ENCODE assay signal across 8 mouse cellular contexts in the genomic region with DNA sequence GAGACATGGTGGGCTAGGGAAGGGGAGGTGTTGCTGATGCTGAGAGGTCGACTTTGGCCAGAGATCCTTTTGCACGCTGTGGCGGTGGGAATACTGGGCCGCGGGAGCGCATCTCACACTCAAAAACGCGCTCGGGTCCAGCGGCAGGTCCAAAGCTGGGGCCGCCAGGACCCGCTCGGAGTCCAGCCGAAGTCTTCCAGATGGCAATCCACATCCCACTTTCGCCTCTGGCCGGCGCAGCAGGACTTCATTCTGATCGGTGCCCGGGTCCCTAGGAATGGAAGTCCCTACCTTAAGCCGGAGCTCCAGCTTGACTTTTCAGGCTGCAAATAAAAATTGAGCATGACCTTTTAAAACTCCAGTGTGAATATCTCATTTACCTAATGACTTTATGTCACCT. TPM values are rescaled to one million over a fixed set of nuclear protein-coding genes. Genes with fewer than 3 reads are reported as not detected.
DNase-seq lines count a peak whose midpoint lies in the region; ATAC-seq and TF ChIP-seq lines count a peak whose summit lies in the region.

No protein-coding gene starts in this region.

- H3K4me1 ChIP-seq in bone marrow macrophage, adult 2 months (ENCODE audit: control insufficient read depth, insufficient read depth, low read length) = no peaks in the 10 kb centered on the region
- peaks cover 9% of the 10 kb centered on the region; the same call in 1 of the 2 replicates for H3K4me1 ChIP-seq in heart, embryonic 11.5 days (ENCODE audit: control insufficient read depth, insufficient read depth, low read length)
- peaks cover 41% of the 10 kb centered on the region for H3K4me1 ChIP-seq in midbrain, embryonic 13.5 days (replicated peaks)

- H3K4me2 ChIP-seq in heart, embryonic 11.5 days = peak overlapping the region; percentile 86
- H3K4me2 ChIP-seq in midbrain, embryonic 13.5 days (replicated peaks) = peak overlapping the region; percentile 71

- peak; percentile 22 for DNase-seq in gastrocnemius, adult 2 months
- DNase-seq in gastrocnemius, postnatal 14 days = no peak
- DNase-seq in kidney, postnatal 10 days = peak; percentile 72

- no peaks in the 10 kb centered on the region for H3K9me3 ChIP-seq in heart, embryonic 11.5 days (replicated peaks; ENCODE audit: control insufficient read depth, low read length)
- no peaks in the 10 kb centered on the region for H3K9me3 ChIP-seq in midbrain, embryonic 13.5 days

- 1% methylated on average over 20 of the region's 20 CpGs for WGBS in heart, embryonic 11.5 days (ENCODE audit: insufficient replicate concordance)
- WGBS in midbrain, embryonic 13.5 days = under 1% methylated on average over 20 of the region's 20 CpGs

- no peak for TF ChIP-seq CTCF in gastrocnemius, adult 2 months (IDR thresholded peaks at IDR 0.05)
- no peak for TF ChIP-seq CTCF in bone marrow macrophage, adult 2 months (IDR thresholded peaks at IDR 0.05; ENCODE audit: low read depth, low read length)

- peak overlapping the region; percentile 69 for H3K4me3 ChIP-seq in gastrocnemius, adult 2 months
- H3K4me3 ChIP-seq in bone marrow macrophage, adult 2 months (ENCODE audit: insufficient read depth, low read length) = peak overlapping the region; percentile 45
- H3K4me3 ChIP-seq in heart, embryonic 11.5 days (ENCODE audit: low read depth, low read length) = peak overlapping the region; percentile 51
- peak overlapping the region; percentile 71 for H3K4me3 ChIP-seq in midbrain, embryonic 13.5 days (replicated peaks)

- intact Hi-C loops in gastrocnemius, adult 2 months (cut with DNase I) = no loop called here
- intact Hi-C loops in gastrocnemius, postnatal 14 days (cut with DNase I; ENCODE audit: low total_unique reads) = no loop called here

- no peaks in the 10 kb centered on the region for H3K27me3 ChIP-seq in heart, embryonic 11.5 days (ENCODE audit: control insufficient read depth, insufficient read depth, low read length)
- H3K27me3 ChIP-seq in midbrain, embryonic 13.5 days = peaks cover 56% of the 10 kb centered on the region

- no peak for TF ChIP-seq POLR2A in bone marrow macrophage, adult 2 months (IDR thresholded peaks at IDR 0.05; ENCODE audit: borderline replicate concordance, low read depth, low read length)

- no peak overlapping the region for H3K27ac ChIP-seq in gastrocnemius, adult 2 months
- no peak overlapping the region for H3K27ac ChIP-seq in bone marrow macrophage, adult 2 months (ENCODE audit: insufficient read depth, low read depth, low read length)
- H3K27ac ChIP-seq in heart, embryonic 11.5 days (ENCODE audit: low read depth, low read length) = peak overlapping the region; percentile 59
- peak overlapping the region; percentile 78 for H3K27ac ChIP-seq in midbrain, embryonic 13.5 days

- ATAC-seq in heart, embryonic 11.5 days (replicated peaks; ENCODE audit: insufficient number of reproducible peaks, low FRiP score, low TSS enrichment) = peak; percentile 45; the same call in 1 of the 2 replicates
- no peak for ATAC-seq in midbrain, embryonic 13.5 days
- no peak for ATAC-seq in cerebellum, adult (ENCODE audit: insufficient number of reproducible peaks, low FRiP score, low TSS enrichment)
- no peak for ATAC-seq in inflammation-experienced regulatory T-cells, adult 6 months

- no peaks in the 10 kb centered on the region for H3K36me3 ChIP-seq in heart, embryonic 11.5 days (ENCODE audit: control insufficient read depth, insufficient read depth, low read length)
- H3K36me3 ChIP-seq in midbrain, embryonic 13.5 days = no peaks in the 10 kb centered on the region

- H3K9ac ChIP-seq in heart, embryonic 11.5 days (ENCODE audit: low read depth, low read length) = peak overlapping the region; percentile 57; the same call in 1 of the 2 replicates
- H3K9ac ChIP-seq in midbrain, embryonic 13.5 days (replicated peaks) = peak overlapping the region; percentile 65

RNA-seq across cellular contexts. Expression of gene Meis2, which starts 9.8 kb away (rescaled TPM):
- total RNA-seq in gastrocnemius, adult 2 months (2021) = 1 to 10 TPM in 1 of 2 experiments, under 1 TPM in 1; 0.84 to 1.3 TPM
- total RNA-seq in gastrocnemius, postnatal 14 days (2021) = 1 to 10 TPM; 2.6 to 3.2 TPM
- not detected in 2 replicates for polyA plus RNA-seq in bone marrow macrophage, adult 2 months (2012; ENCODE audit: insufficient read depth, insufficient read length, missing spikeins)
- polyA plus RNA-seq in heart, embryonic 11.5 days (2014; fragmentation: Nextera tagmentation; extraction: Ambion mirVana) = 50.5 and 59.8 TPM in 2 replicates
- polyA plus RNA-seq in midbrain, embryonic 13.5 days (2015; fragmentation: Nextera tagmentation; extraction: Ambion mirVana) = 69.4 and 79.0 TPM in 2 replicates
- polyA plus RNA-seq in inflammation-experienced regulatory T-cells, adult 6 months (2017; shearing (Covaris generic)) = under 1 TPM in 1 of 3 experiments, not detected in 2; 0.34 TPM

Comparison
In these comparisons a context has a peak if more than half of its experiments do, and no peak if none do; other contexts are left out.
1. H3K27ac ChIP-seq: peak in heart, embryonic 11.5 days (single experiment) and midbrain, embryonic 13.5 days (single experiment); none in gastrocnemius, adult 2 months (single experiment) and bone marrow macrophage, adult 2 months (single experiment).
2. RNA of gene Meis2, which starts 9.8 kb away (polyA plus RNA-seq): 69.4 to 79.0 TPM in midbrain, embryonic 13.5 days and 50.5 to 59.8 TPM in heart, embryonic 11.5 days; 0.34 TPM in inflammation-experienced regulatory T-cells, adult 6 months and not detected in bone marrow macrophage, adult 2 months; every median in the first group is over 10 times any median in the second.
3. Peak in every context shown above with its lines, with median percentiles within 50 percentile points of each other: H3K4me3 ChIP-seq.